Mouse (Mus musculus) liver, embryonic 15.5 days (tissue): ENCODE results near the gene Hebp2. TPM values are rescaled to one million over a fixed set of nuclear protein-coding genes. Genes with fewer than 3 reads are reported as not detected.
"Not testable (repeated sequence)": the region's sequence is repeated elsewhere in the genome, so short reads cannot be mapped to it uniquely, and the experiment has no call there.

Experiments
- ATAC-seq: fragments of 200-750 bp; cut with Nextera tagmentation; 2 replicates; pipeline ENCODE4 v1.8.0; 2017; ENCODE audit warnings: moderate number of reproducible peaks, mild to moderate bottlenecking, moderate library complexity; ENCODE audit not compliant: insufficient read depth
- H3K27ac ChIP-seq: fragments of 300-500 bp; sonication (generic); replicated peaks from 2 replicates; pipeline ENCODE4 v1.5.1; 2015; ENCODE audit warnings: mild to moderate bottlenecking, inconsistent platforms
- H3K27me3 ChIP-seq: fragments of 300-500 bp; sonication (generic); 2 replicates; pipeline ENCODE4 v1.6.1; 2015; ENCODE audit warnings: mild to moderate bottlenecking, inconsistent platforms
- H3K36me3 ChIP-seq: fragments of 300-500 bp; sonication (generic); replicated peaks from 2 replicates; pipeline ENCODE4 v1.6.1; 2015; ENCODE audit warnings: moderate library complexity, mild to moderate bottlenecking, inconsistent platforms
- H3K4me1 ChIP-seq: fragments of 300-500 bp; sonication (generic); replicated peaks from 2 replicates; pipeline ENCODE4 v1.6.1; 2015; ENCODE audit warnings: inconsistent platforms
- H3K4me2 ChIP-seq: fragments of 300-500 bp; sonication (generic); 2 replicates; pipeline ENCODE4 v1.6.1; 2015; ENCODE audit warnings: moderate library complexity, mild to moderate bottlenecking, inconsistent platforms
- H3K4me3 ChIP-seq: fragments of 300-500 bp; sonication (generic); replicated peaks from 2 replicates; pipeline ENCODE4 v1.5.1; 2015; ENCODE audit warnings: mild to moderate bottlenecking, inconsistent platforms
- H3K9ac ChIP-seq: fragments of 300-500 bp; sonication (generic); 2 replicates; pipeline ENCODE4 v1.6.1; 2015; ENCODE audit warnings: moderate library complexity, mild to moderate bottlenecking, inconsistent platforms
- H3K9me3 ChIP-seq: fragments of 300-500 bp; sonication (generic); replicated peaks from 2 replicates; pipeline ENCODE4 v1.6.1; 2016; ENCODE audit warnings: inconsistent platforms
- WGBS: fragments of 180-500 bp; shearing (Covaris S2); methylation state at CpG from one replicate; pipeline ENCODE4 v1.1.7; 2015; ENCODE audit warnings: mixed read lengths; ENCODE audit not compliant: insufficient replicate concordance; 5-methylcytosine and 5-hydroxymethylcytosine counted together
- polyA plus RNA-seq: library from polyadenylated mRNA; unstranded; fragments of >200 nt; fragmentation: Nextera tagmentation; extraction: Ambion mirVana; gene quantifications from 2 replicates; pipeline ENCODE4 v1.2.1, GENCODE M21; 2015

Hebp2 gene
- 1.3 and 1.6 TPM in 2 replicates for polyA plus RNA-seq

GRCm38 (mm10) chr10:18545813-18546235 is at the start of gene Hebp2:
Hebp2 (minus strand) TSS chr10:18546076.
- H3K27ac ChIP-seq: no peak within 1 kb of the TSS
- no peaks in the 10 kb centered on the region for H3K4me1 ChIP-seq
- H3K9ac ChIP-seq: peak within 1 kb of the TSS; percentile 11; the same call in 1 of the 2 replicates
- H3K36me3 ChIP-seq: no peaks in the 10 kb centered on the region
- WGBS: under 1% methylated on average over 22 of the region's 22 CpGs
- H3K4me2 ChIP-seq: peak within 1 kb of the TSS; percentile 71
- peak; percentile 83 for ATAC-seq
- H3K9me3 ChIP-seq: no peaks in the 10 kb centered on the region
- peak within 1 kb of the TSS; percentile 53 for H3K4me3 ChIP-seq
- H3K27me3 ChIP-seq: peaks cover 7% of the 10 kb centered on the region

DNA sequence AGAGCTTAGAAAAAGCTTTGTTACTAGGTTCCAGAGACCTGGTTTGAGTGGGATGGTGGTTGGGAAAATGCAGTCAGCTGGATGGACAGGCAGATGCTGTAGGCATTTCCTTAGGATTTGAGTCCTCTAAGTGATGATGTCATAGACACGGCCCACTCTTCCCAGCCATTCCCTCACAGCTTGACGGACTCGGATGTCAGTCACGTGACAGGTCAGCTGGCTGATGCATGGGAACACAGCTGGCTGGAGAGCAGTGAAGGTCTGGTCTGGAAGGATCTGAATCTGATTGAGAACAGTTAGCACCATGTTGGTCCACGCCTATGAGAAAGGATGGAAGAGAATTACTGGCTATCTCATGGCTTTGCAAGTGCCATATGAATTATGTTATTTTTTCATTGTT is 43.6 kb upstream of the Hebp2 start:
- no peak overlapping the region for H3K4me2 ChIP-seq
- H3K27me3 ChIP-seq: no peaks in the 10 kb centered on the region
- ATAC-seq: no peak
- H3K27ac ChIP-seq: no peak overlapping the region
- no peak overlapping the region for H3K9ac ChIP-seq
- H3K4me1 ChIP-seq: no peaks in the 10 kb centered on the region
- H3K9me3 ChIP-seq: no peaks in the 10 kb centered on the region
- no peaks in the 10 kb centered on the region for H3K36me3 ChIP-seq
- no peak overlapping the region for H3K4me3 ChIP-seq
- 67% methylated on average over 5 of the region's 5 CpGs for WGBS

DNA sequence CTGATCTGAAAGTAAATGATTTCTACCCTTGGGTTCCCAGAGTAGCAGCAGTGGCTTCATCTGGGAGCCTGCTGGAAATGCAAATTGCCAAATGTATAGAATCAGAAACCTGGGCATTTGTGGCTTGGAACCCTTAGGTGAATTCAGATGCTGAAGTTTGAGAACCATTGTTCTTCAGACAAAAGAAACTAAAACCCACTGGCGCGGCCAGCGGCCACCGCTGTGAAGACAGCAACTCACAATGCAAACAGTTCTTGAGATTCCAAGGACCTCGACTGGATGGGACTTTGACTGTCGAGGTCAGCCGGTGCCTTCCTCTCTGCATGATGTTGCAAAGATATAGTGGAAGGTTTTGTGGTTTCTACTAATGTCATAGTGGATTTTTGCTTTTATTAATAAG is 38.3 kb upstream of the Hebp2 start:
- H3K27me3 ChIP-seq: no peaks in the 10 kb centered on the region
- ATAC-seq: no peak
- H3K4me1 ChIP-seq: no peaks in the 10 kb centered on the region
- H3K4me2 ChIP-seq: no peak overlapping the region
- no peak overlapping the region for H3K4me3 ChIP-seq
- H3K36me3 ChIP-seq: no peaks in the 10 kb centered on the region
- H3K27ac ChIP-seq: no peak overlapping the region
- WGBS: 47% methylated on average over 7 of the region's 7 CpGs
- H3K9me3 ChIP-seq: no peaks in the 10 kb centered on the region
- H3K9ac ChIP-seq: no peak overlapping the region

- H3K4me3 ChIP-seq: no peak overlapping the region
- H3K9ac ChIP-seq: no peak overlapping the region
- ATAC-seq: no peak
- no peaks in the 10 kb centered on the region for H3K9me3 ChIP-seq
- WGBS: 48% methylated on average over 2 of the region's 2 CpGs
- H3K27ac ChIP-seq: no peak overlapping the region
- no peaks in the 10 kb centered on the region for H3K4me1 ChIP-seq
- no peaks in the 10 kb centered on the region for H3K27me3 ChIP-seq
- H3K36me3 ChIP-seq: no peaks in the 10 kb centered on the region
- no peak overlapping the region for H3K4me2 ChIP-seq
Measured at GRCm38 (mm10) chr10:18572581-18572980, 26.7 kb upstream of the Hebp2 start.

DNA sequence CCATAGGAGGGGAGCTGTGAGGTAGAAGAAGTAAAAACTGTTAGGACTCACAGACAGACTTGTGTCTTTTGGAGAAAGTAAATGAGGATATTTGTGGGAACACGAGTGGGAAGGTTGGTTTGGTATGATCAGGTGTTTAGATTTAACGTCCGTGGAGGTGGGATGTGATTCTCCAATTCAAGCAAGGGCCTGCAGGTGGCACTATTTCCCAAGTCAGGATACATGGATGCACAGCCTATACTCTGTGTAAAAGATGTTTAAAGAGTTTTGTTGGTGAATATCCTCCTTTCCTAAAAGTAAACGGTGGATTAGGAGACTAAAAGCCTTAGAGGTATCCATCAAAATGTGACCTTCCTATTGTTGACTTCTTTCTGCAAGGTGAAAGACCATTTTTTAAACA is 17.1 kb upstream of the Hebp2 start:
- Histone ChIP-seq H3K4me2 (no peak overlapping the region), H3K27ac (no peak overlapping the region), H3K4me1 (no peaks in the 10 kb centered on the region), H3K9ac (no peak overlapping the region), H3K9me3 (no peaks in the 10 kb centered on the region), H3K27me3 (no peaks in the 10 kb centered on the region), H3K4me3 (no peak overlapping the region), H3K36me3 (no peaks in the 10 kb centered on the region)
- 5% methylated on average over 4 of the region's 4 CpGs for WGBS
- ATAC-seq: no peak

GRCm38 (mm10) chr10:18561445-18561844 is 15.6 kb upstream of the Hebp2 start:
- Histone ChIP-seq H3K9ac (no peak overlapping the region), H3K27me3 (no peaks in the 10 kb centered on the region), H3K9me3 (no peaks in the 10 kb centered on the region), H3K27ac (no peak overlapping the region), H3K4me1 (no peaks in the 10 kb centered on the region), H3K4me3 (no peak overlapping the region), H3K4me2 (no peak overlapping the region), H3K36me3 (no peaks in the 10 kb centered on the region)
- WGBS: 47% methylated on average over 5 of the region's 5 CpGs
- ATAC-seq: no peak

DNA sequence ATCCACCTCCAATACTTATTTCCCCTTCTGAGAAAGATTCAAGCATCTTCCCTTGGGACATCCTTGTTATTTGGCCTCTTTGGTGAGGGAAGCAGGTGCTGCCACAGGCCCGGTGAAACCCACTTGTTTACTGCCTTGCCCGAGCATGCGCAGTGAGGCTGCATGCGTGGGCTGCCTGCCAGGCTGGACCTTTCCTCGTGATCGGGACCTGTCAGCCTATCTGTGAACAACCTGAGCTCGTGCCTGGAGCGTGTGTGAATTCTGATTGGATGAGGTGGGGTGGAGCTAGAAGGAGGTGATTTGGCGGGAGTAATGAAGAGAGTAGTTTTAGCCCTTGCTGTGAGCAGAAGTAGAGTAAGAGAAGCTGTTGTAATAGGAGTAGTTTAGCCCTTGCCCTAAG is 13.2 kb upstream of the Hebp2 start:
- H3K27ac ChIP-seq, H3K4me2 ChIP-seq: not testable (repeated sequence)
- 71% methylated on average over 9 of the region's 9 CpGs for WGBS

GRCm38 (mm10) chr10:18549321-18550216 is 3.7 kb upstream of the Hebp2 start:
- 16% methylated on average over 35 of the region's 35 CpGs for WGBS
- Histone ChIP-seq H3K4me2 (peak overlapping the region; percentile 57), H3K4me3 (peak overlapping the region; percentile 25), H3K9ac (no peak overlapping the region), H3K27ac (no peak overlapping the region), H3K4me1 (no peaks in the 10 kb centered on the region), H3K27me3 (peaks cover 7% of the 10 kb centered on the region), H3K9me3 (no peaks in the 10 kb centered on the region), H3K36me3 (no peaks in the 10 kb centered on the region)
- ATAC-seq: no peak

More for the DNA sequence above, 13.2 kb upstream of the Hebp2 start:
- ATAC-seq, H3K36me3 ChIP-seq, H3K9ac ChIP-seq, H3K4me3 ChIP-seq, H3K4me1 ChIP-seq, H3K9me3 ChIP-seq, H3K27me3 ChIP-seq: not testable (repeated sequence)

- Histone ChIP-seq H3K9me3 (no peaks in the 10 kb centered on the region), H3K9ac (no peak overlapping the region), H3K4me2 (no peak overlapping the region), H3K4me3 (no peak overlapping the region), H3K36me3 (no peaks in the 10 kb centered on the region), H3K27me3 (peaks cover 7% of the 10 kb centered on the region), H3K27ac (no peak overlapping the region), H3K4me1 (no peaks in the 10 kb centered on the region)
- 55% methylated on average over 4 of the region's 4 CpGs for WGBS
- no peak for ATAC-seq
Measured at GRCm38 (mm10) chr10:18547381-18547780, 1.5 kb upstream of the Hebp2 start.

- no peak for ATAC-seq
- Histone ChIP-seq H3K4me1 (no peaks in the 10 kb centered on the region), H3K36me3 (no peaks in the 10 kb centered on the region), H3K27ac (no peak overlapping the region), H3K4me3 (peak overlapping the region; percentile 53), H3K27me3 (peaks cover 7% of the 10 kb centered on the region), H3K4me2 (peak overlapping the region; percentile 71), H3K9me3 (no peaks in the 10 kb centered on the region), H3K9ac (no peak overlapping the region)
- 4% methylated on average over 13 of the region's 13 CpGs for WGBS
Measured at GRCm38 (mm10) chr10:18545309-18545708, 567 bp downstream of the Hebp2 start.

GRCm38 (mm10) chr10:18536889-18537288 is 9.0 kb downstream of the Hebp2 start:
- Histone ChIP-seq H3K27me3 (no peaks in the 10 kb centered on the region), H3K9ac (no peak overlapping the region), H3K36me3 (no peaks in the 10 kb centered on the region), H3K4me1 (no peaks in the 10 kb centered on the region), H3K9me3 (no peaks in the 10 kb centered on the region), H3K4me2 (no peak overlapping the region), H3K27ac (no peak overlapping the region), H3K4me3 (no peak overlapping the region)
- ATAC-seq: no peak
- 73% methylated on average over 2 of the region's 2 CpGs for WGBS
